Mouse (Mus musculus) kidney, postnatal 4 days (tissue): ENCODE data around the gene Pfn4.
"Not testable (repeated sequence)": the region's sequence is repeated elsewhere in the genome, so short reads cannot be mapped to it uniquely, and the experiment has no call there.

ENCODE experiments used
- DNase-seq, 2 experiments: peaks; one replicate each; pipeline ENCODE4 v3.0.0; 2021; ENCODE audit warnings: mixed read lengths in 2 of 2

Gene Pfn4

DNA sequence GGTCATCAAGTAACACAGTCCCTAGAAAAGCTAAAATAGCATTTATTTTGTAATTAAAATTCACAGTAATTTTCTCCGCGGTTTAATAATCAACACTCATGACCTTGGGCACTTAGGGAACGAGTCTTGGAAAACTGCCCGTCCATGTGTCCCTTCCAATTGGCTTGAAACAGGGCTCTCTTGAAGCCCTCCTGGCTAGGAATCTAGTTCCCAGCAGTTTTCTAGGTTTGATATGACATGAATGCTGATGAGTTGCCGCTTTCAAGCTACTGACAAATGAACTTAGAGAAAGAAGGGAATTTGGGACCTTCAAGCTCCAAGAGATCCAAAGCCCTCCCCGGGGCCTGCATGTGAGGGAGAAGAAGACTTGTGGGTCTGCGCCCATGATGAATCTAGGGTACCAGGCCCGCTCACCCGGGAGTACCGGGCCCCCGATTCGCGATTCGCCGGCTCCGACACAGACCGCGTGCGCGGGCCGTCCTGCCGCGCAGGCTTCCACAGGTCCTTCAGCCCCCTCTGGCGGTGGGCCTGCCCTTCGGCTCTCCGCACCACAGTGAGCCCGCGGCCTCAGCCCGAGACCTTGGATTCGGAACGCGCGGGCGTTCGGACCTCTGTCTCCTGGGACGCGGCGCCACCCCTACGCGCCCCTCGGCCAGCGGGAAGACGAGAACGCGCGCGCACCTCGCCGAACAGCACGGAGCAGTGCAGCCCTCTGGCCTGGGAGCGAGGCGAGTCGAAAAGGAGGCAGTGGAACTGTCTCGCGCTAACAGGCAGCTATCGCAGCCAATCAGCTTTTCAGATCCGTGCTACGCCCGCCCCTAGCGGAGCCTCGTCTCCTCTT, at the start of gene Pfn4, which contains the start of gene Fam228b:
TSS of gene Pfn4 (plus strand) at position 531 of the 841 bp plus-strand sequence.
TSS of gene Fam228b (minus strand) at position 776 of the 841 bp plus-strand sequence.
- DNase-seq: peak; percentile 97 to 98

GRCm38 (mm10) chr12:4719066-4719761, 49.6 kb upstream of the Pfn4 start:
- no peak for DNase-seq

- no peak for DNase-seq
These were observed 48.8 kb upstream of the Pfn4 start for GRCm38 (mm10) chr12:4719762-4720754.

GRCm38 (mm10) chr12:4729165-4729564, 39.7 kb upstream of the Pfn4 start:
- DNase-seq: no peak

DNA sequence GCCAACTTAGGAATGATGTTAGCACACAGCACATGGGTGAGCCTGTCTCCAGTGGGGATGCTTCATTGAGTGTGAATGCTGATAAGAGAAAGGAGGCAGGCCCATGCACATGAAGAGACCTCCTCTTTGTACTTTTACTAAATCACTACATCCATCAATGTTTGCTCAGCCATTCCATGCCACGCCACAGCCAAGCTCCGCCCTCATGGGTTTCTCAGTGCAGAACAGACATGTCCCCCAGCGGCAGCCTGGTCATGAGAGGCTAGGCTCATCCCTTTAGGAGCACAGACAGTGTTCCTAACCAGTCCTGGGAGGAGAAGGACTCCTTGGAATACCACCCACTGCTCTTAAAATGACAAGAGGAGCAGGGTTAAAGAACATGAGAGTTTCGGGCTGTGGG, 37.2 kb upstream of the Pfn4 start:
- peak; percentile 34 to 39 for DNase-seq

GRCm38 (mm10) chr12:4732332-4732731, 36.5 kb upstream of the Pfn4 start:
- peak in 1 of 2 experiments; percentile 30 for DNase-seq

DNA sequence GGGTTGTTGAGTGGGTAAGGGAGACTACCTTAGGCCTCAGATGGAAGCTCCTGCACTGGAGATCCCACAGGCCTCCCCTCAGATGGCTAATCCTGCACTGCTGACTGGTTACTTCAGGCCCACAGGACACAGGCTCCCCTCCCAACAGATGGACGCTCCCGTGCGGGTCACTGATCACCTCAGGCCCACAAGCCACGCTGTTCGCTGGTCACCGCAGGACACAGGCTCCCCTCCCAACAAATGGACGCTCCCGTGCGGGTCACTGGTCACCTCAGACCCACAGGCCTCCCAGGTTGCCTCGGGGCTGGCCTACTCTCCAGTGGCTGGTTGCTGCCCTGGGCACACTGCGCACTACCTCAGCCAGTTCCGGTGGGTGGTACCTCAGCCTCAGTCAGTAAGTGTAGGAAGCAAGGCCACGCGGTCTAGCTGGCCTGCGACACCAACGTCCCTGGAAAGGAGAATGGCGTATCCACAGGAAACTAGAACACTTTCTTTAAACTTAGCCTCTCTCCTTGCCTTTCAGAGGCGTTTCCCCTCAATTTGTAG, 30.7 kb upstream of the Pfn4 start, which contains the start of gene Fam228a:
TSS of gene Fam228a (minus strand) at position 400 of the 546 bp plus-strand sequence.
- DNase-seq: no peak

DNA sequence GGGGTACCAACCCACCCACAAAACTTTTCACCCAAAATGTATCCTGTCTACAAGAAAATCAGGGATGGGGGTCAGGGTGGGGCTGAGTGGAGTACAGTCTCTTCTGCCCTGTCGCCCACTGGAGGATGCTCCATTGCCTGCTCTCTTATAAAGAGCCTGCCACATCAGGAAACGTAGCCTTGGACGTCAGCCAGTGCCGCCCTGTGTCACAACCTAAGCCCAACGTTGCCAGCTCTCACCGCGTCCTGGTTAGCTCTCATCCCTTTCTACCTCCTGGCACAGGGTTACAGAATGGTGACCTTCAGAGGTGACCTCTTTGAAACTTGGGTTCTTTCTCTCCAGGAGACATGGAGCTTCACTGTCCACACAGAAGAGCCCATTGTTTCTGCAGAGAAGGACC, 28.0 kb upstream of the Pfn4 start:
- no peak for DNase-seq

DNA sequence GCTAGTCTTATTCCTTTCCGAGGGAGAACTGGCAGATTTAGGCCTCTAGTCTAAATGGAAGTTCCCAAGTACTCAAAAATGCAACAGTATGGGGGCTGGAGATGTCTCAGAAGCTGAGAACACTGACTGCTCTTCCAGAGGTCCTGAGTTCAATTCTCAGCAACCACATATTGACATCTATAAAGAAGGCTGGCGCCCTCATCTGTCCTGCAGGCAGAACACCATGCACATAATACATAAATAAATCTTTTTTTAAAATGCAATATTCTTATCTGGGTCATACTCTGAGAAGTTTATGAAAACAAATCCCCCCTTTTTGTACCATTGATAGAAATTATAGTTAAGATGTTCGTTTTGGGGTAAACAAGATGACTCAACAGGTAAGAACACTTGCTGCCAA, 26.6 kb upstream of the Pfn4 start:
- DNase-seq: no peak

DNA sequence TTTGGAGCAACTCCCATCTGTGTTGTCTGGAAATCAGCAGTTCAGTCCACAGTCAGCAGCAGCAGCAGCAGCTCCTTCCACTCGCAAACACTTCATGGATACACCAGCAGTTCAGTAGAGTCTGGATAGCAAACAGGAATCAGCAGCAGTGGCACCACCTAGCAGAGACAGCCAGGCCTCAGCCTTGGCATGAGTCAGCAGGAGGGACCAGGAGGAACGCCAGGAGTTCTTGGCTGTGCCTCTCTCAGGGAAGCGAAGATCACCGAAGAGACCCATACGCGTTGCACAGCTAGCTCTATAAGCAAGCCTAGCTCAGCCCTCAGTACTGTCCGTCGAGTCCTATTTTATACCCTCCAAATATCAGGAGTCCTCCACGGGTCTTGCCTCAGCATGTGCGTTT, 24.3 kb upstream of the Pfn4 start:
- DNase-seq: no peak

DNA sequence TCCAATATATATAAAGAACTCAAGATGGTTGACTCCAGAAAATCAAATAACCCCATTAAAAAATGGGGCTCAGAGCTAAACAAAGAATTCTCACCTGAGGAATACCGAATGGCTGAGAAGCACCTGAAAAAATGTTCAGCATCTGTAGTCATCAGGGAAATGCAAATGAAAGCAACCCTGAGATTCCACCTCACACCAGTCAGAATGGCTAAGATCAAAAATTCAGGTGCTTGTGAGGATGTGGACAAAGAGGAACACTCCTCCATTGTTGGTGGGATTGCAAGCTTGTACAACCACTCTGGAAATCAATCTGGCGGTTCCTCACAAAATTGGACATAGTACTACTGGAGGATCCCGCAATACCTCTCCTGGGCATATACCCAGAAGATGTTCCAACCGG, 14.4 kb upstream of the Pfn4 start:
- DNase-seq: not testable (repeated sequence)

DNA sequence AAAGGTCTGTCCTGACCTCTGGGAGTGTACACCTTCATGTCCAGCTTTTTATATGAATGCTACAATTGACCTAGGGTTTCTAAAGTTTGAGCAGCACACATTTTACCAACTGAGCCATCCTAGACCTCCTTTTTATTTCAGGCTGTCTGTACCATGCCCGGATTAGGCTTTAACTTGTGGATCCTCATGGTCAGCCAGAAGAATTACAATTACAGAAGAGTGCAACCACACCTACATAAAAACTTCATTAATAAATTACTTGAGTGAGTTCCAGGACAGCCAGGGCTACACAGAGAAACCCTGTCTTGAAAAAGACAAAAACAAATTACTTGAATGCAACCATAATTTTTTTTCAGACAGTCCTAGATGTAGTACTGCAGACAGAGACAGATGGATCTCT, 11.8 kb upstream of the Pfn4 start:
- DNase-seq: peak in 1 of 2 experiments; percentile 2

GRCm38 (mm10) chr12:4769333-4769723, 506 bp downstream of the Pfn4 start:
- no peak for DNase-seq

DNA sequence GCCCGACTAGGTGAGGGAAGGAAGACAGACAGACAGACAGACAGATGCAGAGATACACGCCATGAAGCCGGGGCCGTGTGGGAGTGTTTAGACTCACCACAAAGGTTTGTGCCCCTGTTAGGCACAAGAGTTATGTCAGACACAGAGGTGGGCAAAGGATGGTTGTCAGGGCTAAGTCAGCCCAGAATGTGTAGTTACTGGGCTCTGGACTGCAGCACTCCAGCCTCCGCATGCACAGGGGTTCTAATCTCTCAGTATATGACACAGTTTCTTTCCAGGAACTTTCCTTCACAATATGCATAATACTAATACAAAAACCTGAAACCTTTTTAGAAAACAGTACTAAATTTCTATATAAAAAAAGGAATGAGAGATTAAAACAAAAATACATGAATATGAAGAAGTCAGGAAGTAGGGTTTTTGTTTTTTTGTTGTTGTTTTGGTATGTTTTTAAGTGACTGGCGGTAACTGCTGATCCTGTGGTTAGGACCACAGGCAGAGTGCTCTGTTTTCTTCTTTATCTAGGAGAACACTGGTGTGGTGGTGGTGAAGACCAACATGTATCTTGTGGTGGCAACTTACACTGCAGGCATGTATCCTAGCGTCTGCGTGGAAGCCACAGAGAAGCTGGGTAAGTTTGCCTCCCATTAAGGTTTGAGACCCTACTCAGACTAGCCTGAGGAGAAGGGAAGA, 6.2 kb downstream of the Pfn4 start:
- no peak for DNase-seq

GRCm38 (mm10) chr12:4775588-4775949, 6.7 kb downstream of the Pfn4 start:
- DNase-seq: no peak

DNA sequence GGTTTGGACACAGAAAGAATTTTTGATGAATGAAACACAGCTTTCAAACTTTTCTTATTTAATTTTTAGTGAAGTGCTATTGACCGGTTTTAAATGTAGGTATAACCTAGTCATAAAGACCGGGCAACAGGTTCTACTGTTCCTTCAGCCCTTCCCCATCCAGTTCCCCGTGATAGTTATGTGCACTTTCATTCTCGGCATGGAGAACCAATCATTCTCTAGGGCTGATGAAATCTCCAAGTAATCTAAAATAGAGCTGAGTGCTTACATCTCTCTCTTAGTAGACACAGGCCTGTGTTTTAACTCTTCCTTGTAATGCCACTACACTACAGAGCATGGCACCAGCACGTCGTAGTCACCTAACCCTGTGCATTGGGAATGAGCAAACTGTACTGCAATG, 8.9 kb downstream of the Pfn4 start:
- no peak for DNase-seq

DNA sequence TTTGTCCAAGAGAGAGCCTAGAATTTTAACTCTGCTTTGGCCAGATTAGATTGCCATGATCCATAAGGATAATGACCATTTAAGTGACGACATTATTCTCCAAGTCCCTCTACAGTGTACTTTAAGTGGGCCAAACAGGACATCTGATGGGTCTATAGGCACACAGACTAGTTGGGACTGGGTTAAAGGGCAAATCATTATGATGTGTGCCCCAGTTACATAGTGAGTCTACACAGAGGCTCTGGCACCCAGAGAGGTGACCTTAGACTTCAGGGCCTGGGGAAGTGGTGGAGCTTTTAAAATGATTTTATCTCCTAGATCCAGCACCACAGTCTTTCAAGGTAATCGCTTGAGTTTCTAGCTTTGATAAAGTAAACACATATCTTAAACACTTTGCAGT, 11.4 kb downstream of the Pfn4 start:
- DNase-seq: no peak

DNA sequence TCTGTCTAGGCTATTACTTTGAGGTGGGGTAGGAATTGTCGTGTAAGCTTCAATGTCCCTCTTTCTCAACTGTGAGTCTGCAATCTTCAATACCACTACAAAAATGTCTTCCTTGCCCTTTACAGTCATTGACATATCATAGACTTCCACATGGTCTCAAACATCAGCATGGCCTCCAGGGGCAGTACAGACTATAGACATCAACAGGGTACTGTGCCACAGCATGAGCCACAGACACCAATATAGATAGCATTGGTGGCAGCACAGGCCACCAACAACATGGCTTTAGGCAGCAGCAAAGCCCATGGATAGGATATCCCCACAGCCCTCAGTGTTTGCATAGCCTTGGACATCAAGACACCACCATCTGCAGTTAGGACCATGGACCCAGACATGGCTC, 12.4 kb downstream of the Pfn4 start:
- DNase-seq: no peak

- DNase-seq: not testable (repeated sequence)
These were observed 13.0 kb downstream of the Pfn4 start for GRCm38 (mm10) chr12:4781725-4782404.

GRCm38 (mm10) chr12:4783598-4783997, 14.8 kb downstream of the Pfn4 start:
- DNase-seq: peak; percentile 51 to 60

DNA sequence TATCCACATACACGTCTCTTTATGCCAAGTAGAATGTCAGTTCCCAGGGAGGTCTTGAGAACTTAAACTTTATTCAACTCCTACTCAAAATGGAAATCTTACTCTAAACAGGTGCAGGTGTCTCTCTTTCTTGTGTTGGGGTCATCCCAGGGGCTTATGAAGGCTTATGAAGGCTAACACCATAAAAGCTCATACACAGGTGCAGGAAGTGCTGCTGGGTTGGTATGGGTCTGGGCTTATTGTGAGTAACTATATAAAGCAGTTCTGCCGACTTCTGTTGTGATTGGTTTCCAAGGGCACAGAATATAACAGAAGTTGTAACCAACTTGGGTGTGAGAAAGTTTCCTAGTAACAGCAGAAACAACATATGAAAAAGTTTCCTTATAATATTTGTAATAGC, 15.6 kb downstream of the Pfn4 start:
- DNase-seq: no peak
